8 mouse cellular contexts compared by ENCODE assay signal in genomic region chr17:65613142-65613462, GRCm38 (mm10). TPM values are rescaled to one million over a fixed set of nuclear protein-coding genes. Genes with fewer than 3 reads are reported as not detected.
A peak's percentile ranks its signal among the peaks of the same experiment; 100 is the strongest.
DNase-seq lines count a peak whose midpoint lies in the region; ATAC-seq lines count a peak whose summit lies in the region.

No protein-coding gene starts in this region.

- H3K4me1 ChIP-seq in lung, embryonic 15.5 days: peaks cover 35% of the 10 kb centered on the region
- peaks cover 26% of the 10 kb centered on the region for H3K4me1 ChIP-seq in embryonic facial prominence, embryonic 15.5 days
- peaks cover 22% of the 10 kb centered on the region for H3K4me1 ChIP-seq in limb, embryonic 10.5 days

- WGBS in lung, embryonic 15.5 days: 0% methylated on average over 40 of the region's 42 CpGs
- WGBS in embryonic facial prominence, embryonic 15.5 days: under 1% methylated on average over 42 of the region's 42 CpGs
- under 1% methylated on average over 41 of the region's 42 CpGs for WGBS in limb, embryonic 10.5 days

- no peak for DNase-seq in lung, adult 18-20 months
- DNase-seq in limb, embryonic 10.5 days (ENCODE audit: low spot score): no peak
- no peak for DNase-seq in right cerebral cortex, postnatal 36 days (ENCODE audit: low spot score in 2 of 2)
- no peak for DNase-seq in urinary bladder, postnatal 14 days (ENCODE audit: low spot score)
- DNase-seq in yolk sac, embryonic 10.5 days (ENCODE audit: low spot score): no peak

- ATAC-seq in lung, embryonic 15.5 days (ENCODE audit: borderline replicate concordance, extremely low read depth, low FRiP score, low TSS enrichment): peak; percentile 64; the same call in 1 of the 2 replicates
- ATAC-seq in embryonic facial prominence, embryonic 15.5 days (ENCODE audit: insufficient number of reproducible peaks, low FRiP score, low TSS enrichment, low read depth): peak; percentile 65
- ATAC-seq in neutrophil, adult 5-6 weeks (ENCODE audit: extremely low read depth, insufficient number of reproducible peaks, low FRiP score, poor library complexity, severe bottlenecking): 0 out of 2 replicates have a peak, but pooled peaks have one; percentile 3

- H3K9me3 ChIP-seq in lung, embryonic 15.5 days: no peaks in the 10 kb centered on the region
- H3K9me3 ChIP-seq in embryonic facial prominence, embryonic 15.5 days (replicated peaks): no peaks in the 10 kb centered on the region
- H3K9me3 ChIP-seq in limb, embryonic 10.5 days (replicated peaks): no peaks in the 10 kb centered on the region

- 0 out of 2 replicates have a peak, but pooled peaks cover 4% of the 10 kb centered on the region for H3K36me3 ChIP-seq in lung, embryonic 15.5 days
- no peaks in the 10 kb centered on the region for H3K36me3 ChIP-seq in embryonic facial prominence, embryonic 15.5 days
- H3K36me3 ChIP-seq in limb, embryonic 10.5 days: peaks cover 5% of the 10 kb centered on the region

- H3K4me2 ChIP-seq in lung, embryonic 15.5 days: peak overlapping the region; percentile 59; the same call in 1 of the 2 replicates
- 0 out of 2 replicates have a peak overlapping the region, but pooled peaks have one; percentile 65 for H3K4me2 ChIP-seq in embryonic facial prominence, embryonic 15.5 days (replicated peaks)

- H3K27me3 ChIP-seq in lung, embryonic 15.5 days: no peaks in the 10 kb centered on the region
- no peaks in the 10 kb centered on the region for H3K27me3 ChIP-seq in embryonic facial prominence, embryonic 15.5 days
- no peaks in the 10 kb centered on the region for H3K27me3 ChIP-seq in limb, embryonic 10.5 days (ENCODE audit: low read depth, poor library complexity, severe bottlenecking)

- H3K9ac ChIP-seq in lung, embryonic 15.5 days: peak overlapping the region; percentile 97
- H3K9ac ChIP-seq in embryonic facial prominence, embryonic 15.5 days: peak overlapping the region; percentile 99

- H3K27ac ChIP-seq in lung, embryonic 15.5 days: peak overlapping the region; percentile 99
- peak overlapping the region; percentile 100 for H3K27ac ChIP-seq in embryonic facial prominence, embryonic 15.5 days (replicated peaks)
- H3K27ac ChIP-seq in limb, embryonic 10.5 days: peak overlapping the region; percentile 98

- peak overlapping the region; percentile 89 for H3K4me3 ChIP-seq in lung, embryonic 15.5 days
- H3K4me3 ChIP-seq in embryonic facial prominence, embryonic 15.5 days (replicated peaks): peak overlapping the region; percentile 92
- peak overlapping the region; percentile 98 for H3K4me3 ChIP-seq in limb, embryonic 10.5 days

RNA-seq across cellular contexts. Expression of gene Vapa, which starts 0.3 kb away (rescaled TPM):
- 191 and 196 TPM in 2 replicates for polyA plus RNA-seq in lung, embryonic 15.5 days (2015; fragmentation: Nextera tagmentation; extraction: Ambion mirVana)
- polyA plus RNA-seq in embryonic facial prominence, embryonic 15.5 days (2015; fragmentation: Nextera tagmentation; extraction: Ambion mirVana): 187 and 192 TPM in 2 replicates
- polyA plus RNA-seq in limb, embryonic 10.5 days (2016; fragmentation: Nextera tagmentation; extraction: Ambion mirVana): 165 TPM in 2 replicates
- 91.2 and 98.1 TPM in 2 replicates for total RNA-seq in neutrophil, adult 5-6 weeks (2017)

RNA-seq across cellular contexts. Expression of gene Txndc2, which starts 28.9 kb away (rescaled TPM):
- not detected in 2 replicates for polyA plus RNA-seq in lung, embryonic 15.5 days (2015; fragmentation: Nextera tagmentation; extraction: Ambion mirVana)
- polyA plus RNA-seq in embryonic facial prominence, embryonic 15.5 days (2015; fragmentation: Nextera tagmentation; extraction: Ambion mirVana): 0.09 and 0.15 TPM in 2 replicates
- polyA plus RNA-seq in limb, embryonic 10.5 days (2016; fragmentation: Nextera tagmentation; extraction: Ambion mirVana): not detected in 2 replicates
- total RNA-seq in neutrophil, adult 5-6 weeks (2017): 0.23 TPM in 1 of 2 replicates, not detected in the other

Comparison
In these comparisons a context has a peak if more than half of its experiments do, and no peak if none do; other contexts are left out.
1. ATAC-seq: peak in every context shown above with its lines; median percentile 65 in embryonic facial prominence, embryonic 15.5 days; 64 in lung, embryonic 15.5 days; 3 in neutrophil, adult 5-6 weeks.